Mouse (Mus musculus): ENCODE data around the gene Myh10. TPM values are rescaled to one million over a fixed set of nuclear protein-coding genes. Genes with fewer than 3 reads are reported as not detected.

Gene Myh10
- polyA plus RNA-seq, 1 experiment from 2014 or later = 94.9 TPM

DNA sequence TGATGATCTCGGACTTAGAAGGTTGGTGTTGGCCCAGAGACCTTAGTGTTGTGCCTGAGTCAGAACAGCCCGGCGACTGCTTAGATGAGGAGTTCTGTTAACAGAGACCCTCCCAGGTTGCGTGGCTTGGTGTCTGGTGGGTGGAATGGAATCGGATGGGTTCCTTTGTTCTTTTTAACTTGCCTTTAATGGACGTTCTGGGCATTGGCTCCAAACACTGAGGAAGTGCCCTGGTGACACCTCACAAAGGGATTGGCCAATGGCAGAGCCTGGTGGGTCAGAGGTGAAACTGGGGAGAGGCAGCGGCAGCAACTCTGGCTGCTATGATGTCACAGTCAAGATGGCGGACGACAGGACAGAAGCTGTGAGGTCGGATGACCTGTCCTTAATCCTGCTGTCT is 99.4 kb downstream of the Myh10 start:
- H3K27ac ChIP-seq (ENCODE audit: low read depth, low read length) = no peak overlapping the region
- no peak overlapping the region for H3K4me2 ChIP-seq (ENCODE audit: low read length)
- peaks cover 77% of the 10 kb centered on the region for H3K36me3 ChIP-seq (ENCODE audit: control insufficient read depth, insufficient read depth, low read length)
- H3K27me3 ChIP-seq (replicated peaks; ENCODE audit: control insufficient read depth, insufficient read depth, low read length) = no peaks in the 10 kb centered on the region
- no peaks in the 10 kb centered on the region for H3K9me3 ChIP-seq (ENCODE audit: control insufficient read depth, low read length)
- H3K9ac ChIP-seq (ENCODE audit: low read depth, low read length) = no peak overlapping the region
- 85% methylated on average over 10 of the region's 10 CpGs for WGBS
- no peak overlapping the region for H3K4me3 ChIP-seq (ENCODE audit: low read length)
- H3K4me1 ChIP-seq (ENCODE audit: control insufficient read depth, insufficient read depth, low read depth, low read length) = no peaks in the 10 kb centered on the region
- no peak for ATAC-seq

DNA sequence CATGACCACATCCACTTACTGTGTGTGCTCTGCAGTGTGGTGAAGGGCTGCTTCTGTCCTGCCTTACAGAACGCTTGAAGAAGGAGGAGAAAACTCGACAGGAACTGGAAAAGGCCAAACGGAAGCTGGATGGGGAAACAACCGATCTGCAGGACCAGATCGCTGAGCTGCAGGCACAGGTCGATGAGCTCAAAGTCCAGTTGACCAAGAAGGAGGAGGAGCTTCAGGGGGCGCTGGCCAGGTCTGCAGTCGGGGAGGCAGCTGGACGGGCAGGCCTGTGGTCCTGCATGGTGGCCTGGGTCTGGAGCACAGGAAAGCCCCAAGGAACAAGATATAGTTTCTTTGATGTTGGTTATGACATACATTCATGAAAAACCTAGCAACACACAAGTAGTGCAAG is 100.4 kb downstream of the Myh10 start:
- no peaks in the 10 kb centered on the region for H3K9me3 ChIP-seq (ENCODE audit: control insufficient read depth, low read length)
- H3K4me3 ChIP-seq (ENCODE audit: low read length) = no peak overlapping the region
- H3K36me3 ChIP-seq (ENCODE audit: control insufficient read depth, insufficient read depth, low read length) = peaks cover 74% of the 10 kb centered on the region
- no peak overlapping the region for H3K4me2 ChIP-seq (ENCODE audit: low read length)
- WGBS = 91% methylated on average over 9 of the region's 9 CpGs
- no peak overlapping the region for H3K27ac ChIP-seq (ENCODE audit: low read depth, low read length)
- ATAC-seq = no peak
- H3K27me3 ChIP-seq (replicated peaks; ENCODE audit: control insufficient read depth, insufficient read depth, low read length) = no peaks in the 10 kb centered on the region
- H3K9ac ChIP-seq (ENCODE audit: low read depth, low read length) = no peak overlapping the region
- no peaks in the 10 kb centered on the region for H3K4me1 ChIP-seq (ENCODE audit: control insufficient read depth, insufficient read depth, low read depth, low read length)

DNA sequence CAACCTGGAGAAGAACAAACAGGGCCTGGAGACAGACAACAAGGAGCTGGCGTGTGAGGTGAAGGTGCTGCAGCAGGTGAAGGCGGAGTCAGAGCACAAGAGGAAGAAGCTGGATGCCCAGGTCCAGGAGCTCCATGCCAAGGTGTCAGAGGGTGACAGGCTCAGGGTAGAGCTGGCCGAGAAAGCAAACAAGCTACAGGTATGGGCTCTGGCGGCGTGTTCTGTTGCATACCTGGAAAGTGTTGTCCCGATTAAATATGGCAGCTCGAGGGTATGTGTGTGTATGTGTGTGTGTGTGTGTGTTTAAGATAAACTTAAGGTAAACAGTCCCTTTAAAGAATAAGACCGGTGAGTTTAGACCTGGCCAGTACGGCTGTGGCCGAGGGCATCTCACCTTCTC is 106.9 kb downstream of the Myh10 start:
- Histone ChIP-seq H3K27me3 (replicated peaks; ENCODE audit: control insufficient read depth, insufficient read depth, low read length) (no peaks in the 10 kb centered on the region), H3K9me3 (ENCODE audit: control insufficient read depth, low read length) (no peaks in the 10 kb centered on the region), H3K4me3 (ENCODE audit: low read length) (no peak overlapping the region), H3K4me1 (ENCODE audit: control insufficient read depth, insufficient read depth, low read depth, low read length) (no peaks in the 10 kb centered on the region), H3K36me3 (ENCODE audit: control insufficient read depth, insufficient read depth, low read length) (peaks cover 72% of the 10 kb centered on the region), H3K27ac (ENCODE audit: low read depth, low read length) (no peak overlapping the region), H3K9ac (ENCODE audit: low read depth, low read length) (no peak overlapping the region), H3K4me2 (ENCODE audit: low read length) (no peak overlapping the region)
- ATAC-seq = no peak
- 95% methylated on average over 10 of the region's 10 CpGs for WGBS

- H3K4me2 ChIP-seq (ENCODE audit: low read length) = no peak overlapping the region
- H3K27ac ChIP-seq (ENCODE audit: low read depth, low read length) = no peak overlapping the region
- 75% methylated on average over 4 of the region's 4 CpGs for WGBS
- H3K36me3 ChIP-seq (ENCODE audit: control insufficient read depth, insufficient read depth, low read length) = peaks cover 80% of the 10 kb centered on the region
- ATAC-seq = no peak
- H3K27me3 ChIP-seq (replicated peaks; ENCODE audit: control insufficient read depth, insufficient read depth, low read length) = no peaks in the 10 kb centered on the region
- H3K9me3 ChIP-seq (ENCODE audit: control insufficient read depth, low read length) = no peaks in the 10 kb centered on the region
- no peak overlapping the region for H3K4me3 ChIP-seq (ENCODE audit: low read length)
- no peak overlapping the region for H3K9ac ChIP-seq (ENCODE audit: low read depth, low read length)
- H3K4me1 ChIP-seq (ENCODE audit: control insufficient read depth, insufficient read depth, low read depth, low read length) = no peaks in the 10 kb centered on the region
Observed at GRCm38 (mm10) chr11:68805148-68805547, 113.8 kb downstream of the Myh10 start.

DNA sequence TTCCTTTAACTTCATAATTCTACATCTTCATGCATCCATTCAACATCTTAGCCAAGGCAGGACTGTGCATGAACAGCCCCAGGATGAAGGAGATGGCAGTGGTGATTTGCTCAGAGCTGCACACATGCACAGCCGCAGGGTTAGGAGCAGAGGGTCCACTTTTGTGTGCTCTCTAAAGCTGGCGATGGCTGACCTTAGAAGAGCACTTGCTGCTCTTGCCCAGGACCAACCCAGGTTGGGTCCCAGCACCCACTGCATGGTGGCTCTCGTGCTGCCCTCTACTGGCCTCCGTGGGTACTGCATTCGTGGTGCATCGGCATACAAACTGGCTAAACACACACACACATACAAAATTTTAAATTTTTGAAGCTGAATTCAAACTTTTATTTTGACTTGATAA is 116.4 kb downstream of the Myh10 start:
- 37% methylated on average over 6 of the region's 6 CpGs for WGBS
- Histone ChIP-seq H3K36me3 (ENCODE audit: control insufficient read depth, insufficient read depth, low read length) (peaks cover 76% of the 10 kb centered on the region), H3K9me3 (ENCODE audit: control insufficient read depth, low read length) (no peaks in the 10 kb centered on the region), H3K4me1 (ENCODE audit: control insufficient read depth, insufficient read depth, low read depth, low read length) (no peaks in the 10 kb centered on the region), H3K27me3 (replicated peaks; ENCODE audit: control insufficient read depth, insufficient read depth, low read length) (no peaks in the 10 kb centered on the region), H3K9ac (ENCODE audit: low read depth, low read length) (no peak overlapping the region), H3K4me3 (ENCODE audit: low read length) (no peak overlapping the region), H3K4me2 (ENCODE audit: low read length) (no peak overlapping the region), H3K27ac (ENCODE audit: low read depth, low read length) (no peak overlapping the region)
- ATAC-seq = peak; percentile 20; the same call in 1 of the 2 replicates

GRCm38 (mm10) chr11:68811881-68812577 is 120.7 kb downstream of the Myh10 start:
- no peaks in the 10 kb centered on the region for H3K27me3 ChIP-seq (replicated peaks; ENCODE audit: control insufficient read depth, insufficient read depth, low read length)

DNA sequence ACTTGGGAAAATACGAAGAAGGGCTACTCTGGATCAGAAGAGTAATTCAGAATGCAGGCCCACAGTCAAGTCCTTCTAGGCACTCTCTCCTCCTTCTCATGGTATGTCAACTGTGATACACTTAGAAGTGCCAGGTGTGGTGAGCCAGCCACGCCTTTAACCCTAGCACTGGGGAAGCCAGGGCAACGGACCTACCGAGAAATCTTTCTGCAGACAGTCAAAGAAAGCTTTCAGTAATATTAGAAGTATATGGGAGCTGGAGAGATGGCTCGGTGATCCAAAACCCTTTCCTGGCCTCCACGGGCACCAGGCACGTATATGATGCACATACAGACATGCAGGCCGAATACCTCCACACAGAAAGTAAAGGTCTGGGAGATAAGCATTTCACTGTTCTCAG is 127.1 kb downstream of the Myh10 start:
- Histone ChIP-seq H3K27ac (ENCODE audit: low read depth, low read length) (no peak overlapping the region), H3K36me3 (ENCODE audit: control insufficient read depth, insufficient read depth, low read length) (peaks cover 46% of the 10 kb centered on the region), H3K4me1 (ENCODE audit: control insufficient read depth, insufficient read depth, low read depth, low read length) (no peaks in the 10 kb centered on the region), H3K4me3 (ENCODE audit: low read length) (no peak overlapping the region), H3K27me3 (replicated peaks; ENCODE audit: control insufficient read depth, insufficient read depth, low read length) (no peaks in the 10 kb centered on the region), H3K9ac (ENCODE audit: low read depth, low read length) (no peak overlapping the region), H3K4me2 (ENCODE audit: low read length) (no peak overlapping the region), H3K9me3 (ENCODE audit: control insufficient read depth, low read length) (no peaks in the 10 kb centered on the region)
- no peak for ATAC-seq
- 90% methylated on average over 8 of the region's 8 CpGs for WGBS

More at GRCm38 (mm10) chr11:68811881-68812577, 120.7 kb downstream of the Myh10 start:
- Histone ChIP-seq H3K36me3 (ENCODE audit: control insufficient read depth, insufficient read depth, low read length) (peaks cover 76% of the 10 kb centered on the region), H3K4me2 (ENCODE audit: low read length) (no peak overlapping the region), H3K9ac (ENCODE audit: low read depth, low read length) (no peak overlapping the region), H3K4me1 (ENCODE audit: control insufficient read depth, insufficient read depth, low read depth, low read length) (no peaks in the 10 kb centered on the region), H3K27ac (ENCODE audit: low read depth, low read length) (no peak overlapping the region), H3K4me3 (ENCODE audit: low read length) (no peak overlapping the region), H3K9me3 (ENCODE audit: control insufficient read depth, low read length) (no peaks in the 10 kb centered on the region)
- ATAC-seq = no peak
- WGBS = 88% methylated on average over 9 of the region's 9 CpGs

GRCm38 (mm10) chr11:68819226-68819805 is 128.0 kb downstream of the Myh10 start:
- Histone ChIP-seq H3K4me2 (ENCODE audit: low read length) (no peak overlapping the region), H3K9me3 (ENCODE audit: control insufficient read depth, low read length) (no peaks in the 10 kb centered on the region), H3K9ac (ENCODE audit: low read depth, low read length) (no peak overlapping the region), H3K27ac (ENCODE audit: low read depth, low read length) (no peak overlapping the region), H3K27me3 (replicated peaks; ENCODE audit: control insufficient read depth, insufficient read depth, low read length) (no peaks in the 10 kb centered on the region), H3K4me3 (ENCODE audit: low read length) (no peak overlapping the region), H3K36me3 (ENCODE audit: control insufficient read depth, insufficient read depth, low read length) (peaks cover 40% of the 10 kb centered on the region), H3K4me1 (ENCODE audit: control insufficient read depth, insufficient read depth, low read depth, low read length) (no peaks in the 10 kb centered on the region)
- no peak for ATAC-seq
- WGBS = 86% methylated on average over 14 of the region's 14 CpGs

DNA sequence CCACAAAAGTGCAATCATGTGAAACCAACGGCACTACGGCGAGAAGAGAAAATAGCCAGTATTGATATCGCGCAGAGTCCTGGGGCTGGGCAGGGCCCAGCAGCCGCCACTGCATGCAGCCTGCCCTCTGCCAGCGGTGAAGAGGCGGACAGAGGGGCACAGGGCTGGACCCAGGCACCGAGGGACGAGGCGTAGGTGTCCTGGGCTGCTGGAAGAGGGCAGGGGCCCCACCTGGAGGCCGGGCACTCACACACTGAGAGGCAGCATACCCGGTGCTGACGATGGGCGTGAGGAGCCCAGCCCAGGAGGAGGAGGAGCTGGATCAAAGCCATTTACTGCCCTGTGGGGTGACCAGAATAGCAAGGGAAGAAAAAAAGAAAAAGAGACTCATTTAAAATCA is 131.0 kb downstream of the Myh10 start:
- Histone ChIP-seq H3K4me3 (ENCODE audit: low read length) (no peak overlapping the region), H3K4me1 (ENCODE audit: control insufficient read depth, insufficient read depth, low read depth, low read length) (no peaks in the 10 kb centered on the region), H3K4me2 (ENCODE audit: low read length) (no peak overlapping the region), H3K36me3 (ENCODE audit: control insufficient read depth, insufficient read depth, low read length) (peaks cover 19% of the 10 kb centered on the region), H3K9ac (ENCODE audit: low read depth, low read length) (no peak overlapping the region), H3K27ac (ENCODE audit: low read depth, low read length) (no peak overlapping the region), H3K27me3 (replicated peaks; ENCODE audit: control insufficient read depth, insufficient read depth, low read length) (no peaks in the 10 kb centered on the region), H3K9me3 (ENCODE audit: control insufficient read depth, low read length) (no peaks in the 10 kb centered on the region)
- WGBS = 87% methylated on average over 15 of the region's 15 CpGs
- no peak for ATAC-seq

Measured in hindbrain, embryonic 16.5 days (tissue).